Mouse (Mus musculus) urinary bladder, postnatal 4 days (tissue): Measurements from ENCODE around the gene Atad5.
"Not testable (repeated sequence)": the region's sequence is repeated elsewhere in the genome, so short reads cannot be mapped to it uniquely, and the experiment has no call there.

Source experiments
- DNase-seq, 2 experiments: peaks; one replicate each; pipeline ENCODE4 v3.0.0; 2021 to 2022; ENCODE audit warnings: low spot score in 2 of 2

Gene Atad5

DNA sequence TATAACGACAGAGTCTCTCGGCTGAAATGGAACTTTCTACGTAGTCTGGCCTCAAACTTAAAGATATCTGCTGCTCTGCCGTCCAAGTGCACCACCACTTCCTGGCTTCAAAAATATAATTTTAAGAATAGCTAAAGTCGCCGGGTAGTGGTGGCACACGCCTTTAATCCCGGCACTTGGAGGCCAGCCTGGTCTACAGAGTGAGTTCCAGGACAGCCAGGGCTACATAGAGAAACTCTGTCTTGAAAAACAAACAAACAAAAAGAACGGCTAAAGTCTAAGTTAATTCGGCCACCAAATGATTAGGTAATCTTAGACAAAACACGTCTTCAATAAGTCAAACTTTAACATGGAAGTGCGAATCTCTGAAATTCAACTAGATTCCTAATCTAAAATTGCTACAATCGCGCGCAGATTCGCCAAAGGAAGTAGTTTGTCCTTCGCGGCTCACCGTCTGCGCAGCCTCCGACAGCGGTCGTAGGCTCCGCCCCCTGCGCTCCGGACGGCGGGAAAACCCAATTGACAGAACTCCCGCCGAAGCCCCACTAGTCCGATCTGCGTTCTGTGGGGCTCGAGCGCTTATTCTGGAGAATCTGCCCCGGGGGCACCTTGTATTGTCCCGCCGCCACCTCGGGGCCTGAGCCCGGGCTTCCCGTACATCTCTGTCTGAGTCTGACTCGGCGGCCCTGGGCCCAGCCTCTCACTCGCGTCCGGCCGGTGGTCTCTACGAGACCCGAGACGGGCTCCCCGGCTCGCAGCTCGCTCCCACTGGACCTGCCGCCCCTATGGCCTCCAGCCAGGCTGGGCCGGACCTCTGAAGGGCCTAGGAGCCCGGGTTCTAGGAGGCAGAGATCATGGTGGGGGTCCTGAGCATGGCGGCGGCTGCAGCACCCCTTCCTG lies at the start of gene Atad5:
Gene Atad5 (plus strand): TSS at position 484 of the 900 bp plus-strand sequence.
- peak; percentile 82 to 92 for DNase-seq

DNA sequence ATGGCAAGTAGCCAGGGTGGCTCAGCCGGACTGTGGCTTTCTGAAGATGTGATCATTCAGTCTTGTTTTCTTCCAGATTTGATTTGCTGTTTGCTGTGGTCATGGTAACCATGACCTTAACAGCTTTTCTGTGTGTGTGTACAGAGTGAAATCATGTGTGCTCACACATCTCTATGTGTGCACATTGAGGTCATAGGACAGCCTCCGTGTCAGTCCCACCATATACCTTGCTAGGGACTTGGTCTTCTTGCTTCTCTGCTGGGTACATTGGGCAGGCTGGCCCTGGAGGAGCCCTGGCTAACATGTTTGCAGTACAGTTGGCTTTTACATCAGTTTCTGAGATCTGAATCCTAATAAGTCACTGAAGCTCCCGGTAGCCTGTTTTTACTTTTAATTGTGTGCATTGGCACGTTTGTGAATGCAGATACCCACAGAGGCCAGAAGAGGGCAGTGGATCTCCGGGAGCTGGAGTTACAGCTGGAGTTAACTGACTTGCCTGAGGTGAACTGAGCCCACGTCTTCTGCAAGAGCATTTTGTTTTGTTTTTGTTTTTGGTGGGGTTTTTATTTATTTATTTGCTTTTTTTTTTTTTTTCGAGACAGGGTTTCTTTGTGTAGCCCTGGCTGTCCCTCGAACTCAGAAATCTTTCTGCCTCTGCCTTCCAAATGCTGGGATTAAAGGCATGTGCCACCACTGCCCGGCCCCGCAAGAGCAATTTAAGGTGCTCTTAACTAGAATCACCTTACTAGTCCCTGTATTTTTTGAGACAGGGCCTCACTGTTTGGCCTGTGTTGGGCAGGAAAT lies 46.4 kb upstream of the Atad5 start:
- DNase-seq: no peak

DNA sequence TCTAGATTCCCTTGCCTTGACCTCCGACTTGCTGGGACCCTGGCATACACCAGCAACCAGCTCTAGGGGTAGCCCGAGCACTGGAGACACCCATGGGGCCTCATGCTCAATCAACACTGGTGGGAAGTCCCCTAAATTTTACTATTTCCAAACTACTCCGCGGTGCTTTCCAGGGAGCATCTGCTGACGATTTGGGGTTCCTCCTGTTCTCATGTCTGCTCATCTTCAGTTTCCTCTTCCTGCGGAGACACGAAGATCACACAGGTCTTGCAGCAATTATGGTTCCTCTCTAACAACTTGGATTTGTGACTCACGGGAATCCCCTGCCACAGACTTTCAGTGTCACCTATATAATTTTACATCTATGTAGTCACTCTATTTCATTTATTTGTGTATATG lies 45.8 kb upstream of the Atad5 start:
- no peak for DNase-seq

DNA sequence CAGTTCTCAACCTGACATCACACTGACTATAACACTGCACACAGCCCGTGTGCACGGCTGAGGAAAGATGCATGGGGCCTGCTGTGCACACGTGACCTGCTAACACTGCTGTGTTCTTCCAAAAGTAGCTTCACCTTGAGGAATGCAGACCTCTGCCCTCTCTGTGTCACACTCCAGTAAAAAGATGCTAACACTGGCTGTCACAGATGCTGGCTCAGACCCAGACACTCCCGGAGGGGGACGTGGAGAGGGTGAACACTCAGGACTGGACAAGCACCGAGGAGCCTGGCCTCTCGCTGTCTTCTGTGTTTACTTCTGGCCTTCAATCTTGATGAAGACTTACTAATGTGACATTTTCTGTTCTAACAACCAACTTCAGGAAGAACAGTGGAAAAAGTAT lies 42.3 kb upstream of the Atad5 start:
- no peak for DNase-seq

DNA sequence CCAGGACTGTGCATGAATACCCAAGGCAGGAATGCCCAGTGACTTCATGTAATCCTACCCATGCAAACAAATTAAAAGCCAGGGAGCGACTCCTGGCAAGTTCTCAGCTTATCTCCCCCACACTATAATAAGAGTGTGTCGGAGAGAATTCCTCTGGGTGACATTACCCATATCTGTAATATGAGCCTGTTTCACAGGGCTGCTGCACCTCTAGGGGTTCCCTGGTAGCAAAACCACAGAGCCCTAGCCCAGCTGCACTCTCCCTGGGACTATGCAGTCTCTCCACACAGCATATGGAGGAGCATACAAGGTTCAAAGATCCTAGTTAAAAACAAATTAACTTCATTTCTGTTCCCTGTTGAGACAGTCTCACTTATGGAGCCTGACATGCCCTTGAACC lies 39.1 kb upstream of the Atad5 start:
- no peak for DNase-seq

DNA sequence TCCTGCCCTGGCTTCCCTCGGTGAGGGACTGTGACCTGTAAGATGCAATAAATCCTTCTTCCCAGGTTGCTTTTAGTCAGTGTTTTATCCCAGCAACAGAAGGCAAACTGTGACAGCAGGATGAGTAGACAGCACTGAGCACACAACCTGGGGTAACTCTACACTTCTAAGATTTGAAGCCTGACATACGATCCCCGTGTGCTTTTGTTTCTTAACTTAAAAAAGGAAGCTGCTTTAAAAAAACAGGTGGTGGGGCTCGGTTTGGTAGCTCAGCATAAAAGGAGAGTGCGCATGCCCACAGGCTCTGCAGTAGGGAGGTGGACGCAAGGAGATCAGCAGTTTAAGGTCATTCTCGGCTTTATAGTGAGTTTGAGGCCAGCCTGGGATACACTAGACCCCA lies 36.7 kb upstream of the Atad5 start:
- DNase-seq: no peak

DNA sequence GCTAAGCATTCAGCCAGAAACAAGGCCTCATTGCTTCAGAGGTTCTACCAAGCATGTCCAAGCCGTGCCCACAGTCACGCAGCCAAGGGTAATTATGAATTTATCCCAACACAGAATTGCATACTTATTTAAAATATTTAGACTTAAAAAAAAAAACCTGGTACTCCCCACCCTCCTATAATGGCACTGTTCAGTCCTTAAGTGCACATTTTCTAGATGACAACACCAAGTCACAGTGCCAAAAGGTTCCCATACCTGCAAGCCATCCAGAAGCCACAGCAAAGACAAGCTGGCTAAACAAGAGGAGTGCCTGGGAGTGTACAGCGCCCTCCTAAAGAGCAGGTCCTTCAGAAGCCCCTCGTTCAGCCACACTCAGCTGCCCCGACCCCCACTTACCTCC lies 36.0 kb upstream of the Atad5 start:
- no peak for DNase-seq

DNA sequence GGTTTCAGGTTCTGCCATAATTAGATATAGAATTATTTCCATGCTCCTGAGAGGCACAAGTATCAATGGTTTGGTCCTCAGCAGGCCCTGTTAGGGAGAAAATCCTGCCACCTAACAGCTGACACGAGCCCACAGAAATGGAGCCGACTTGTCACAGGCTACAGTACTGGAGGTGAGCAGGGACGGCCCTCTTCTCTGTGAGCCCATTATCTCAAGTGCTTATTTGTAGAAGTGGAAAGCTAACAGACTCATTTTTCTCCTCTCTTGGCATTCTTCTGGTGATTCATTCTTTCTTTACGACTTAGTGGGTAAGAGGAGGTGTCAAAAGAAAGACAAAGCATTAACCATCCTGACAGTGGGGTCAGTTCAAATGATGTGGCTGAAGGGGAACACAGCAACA lies 34.5 kb upstream of the Atad5 start:
- DNase-seq: no peak

DNA sequence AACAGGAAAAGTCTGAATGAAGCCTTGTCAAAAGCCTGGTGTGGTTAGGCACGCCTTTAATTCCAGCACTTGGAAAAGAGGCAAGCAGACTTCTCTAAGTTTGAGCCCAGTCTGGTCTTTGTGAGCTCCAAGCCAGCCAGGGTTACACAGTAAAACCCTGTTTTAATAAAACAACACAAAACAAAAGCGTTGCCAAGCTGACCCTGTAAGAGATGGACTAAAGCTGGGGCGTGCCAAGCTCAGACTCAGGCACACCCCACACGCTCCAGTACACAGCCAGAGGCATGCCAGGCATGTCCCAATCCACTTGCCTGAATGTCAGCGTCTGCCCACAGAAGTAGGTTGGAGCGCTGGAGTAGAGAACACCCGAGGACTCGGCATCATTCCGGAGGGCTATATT lies 33.1 kb upstream of the Atad5 start:
- DNase-seq: no peak

DNA sequence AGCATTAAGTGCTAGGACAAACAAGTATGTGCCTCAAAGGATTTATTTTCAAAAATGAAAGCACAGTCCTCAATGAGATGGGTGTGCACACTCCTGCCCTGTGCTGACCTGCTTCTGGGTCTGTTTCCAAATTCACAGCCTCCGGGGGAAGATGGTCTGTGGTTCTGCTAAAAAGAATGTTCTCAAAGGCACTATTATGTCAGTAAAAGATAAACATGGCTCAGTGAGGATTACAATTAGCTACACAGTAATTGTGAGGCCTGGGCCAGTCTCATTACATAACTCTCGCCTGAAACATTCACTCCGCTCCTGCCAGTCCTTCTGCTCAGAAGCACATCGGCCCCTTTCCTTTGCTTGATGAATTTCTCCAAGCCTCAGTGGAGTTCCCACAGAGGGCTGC lies 27.0 kb upstream of the Atad5 start:
- peak in 1 of 2 experiments; percentile 24 for DNase-seq

DNA sequence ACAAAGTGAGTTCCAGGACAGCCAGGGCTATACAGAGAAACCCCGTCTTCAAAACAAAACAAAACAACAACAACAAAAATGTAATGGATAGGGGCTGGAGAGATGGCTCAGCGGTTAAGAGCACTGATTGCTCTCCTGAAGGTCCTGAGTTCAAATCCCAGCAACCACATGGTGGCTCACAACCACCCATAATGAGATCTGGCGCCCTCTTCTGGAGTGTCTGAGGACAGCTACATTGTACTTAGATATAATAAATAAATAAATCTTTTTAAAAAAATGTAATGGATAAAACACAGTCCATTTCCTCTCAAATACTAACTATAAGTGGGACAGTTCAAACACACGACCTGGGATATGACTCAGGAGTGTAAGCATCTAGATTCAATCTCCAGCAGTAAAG lies 22.8 kb upstream of the Atad5 start:
- DNase-seq: not testable (repeated sequence)

DNA sequence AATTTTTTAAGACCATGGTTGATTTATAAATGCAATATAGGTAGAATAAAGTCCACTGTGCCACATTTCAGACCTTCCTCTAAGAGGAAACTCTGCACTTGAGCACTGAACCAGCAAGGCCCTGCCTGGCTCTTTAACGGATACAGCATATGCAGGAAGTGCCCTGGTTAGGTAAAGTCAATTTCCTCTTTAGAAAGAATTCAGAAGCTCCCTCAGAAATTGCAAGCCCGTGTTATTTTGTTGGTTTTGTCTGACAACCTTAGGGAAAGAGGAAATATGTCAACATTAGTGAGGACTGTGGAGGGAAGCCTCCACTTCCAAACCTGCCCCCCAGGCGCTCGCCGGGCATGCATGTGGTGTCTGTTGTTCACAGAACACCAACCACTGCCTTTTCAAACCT lies 21.6 kb upstream of the Atad5 start:
- no peak for DNase-seq

DNA sequence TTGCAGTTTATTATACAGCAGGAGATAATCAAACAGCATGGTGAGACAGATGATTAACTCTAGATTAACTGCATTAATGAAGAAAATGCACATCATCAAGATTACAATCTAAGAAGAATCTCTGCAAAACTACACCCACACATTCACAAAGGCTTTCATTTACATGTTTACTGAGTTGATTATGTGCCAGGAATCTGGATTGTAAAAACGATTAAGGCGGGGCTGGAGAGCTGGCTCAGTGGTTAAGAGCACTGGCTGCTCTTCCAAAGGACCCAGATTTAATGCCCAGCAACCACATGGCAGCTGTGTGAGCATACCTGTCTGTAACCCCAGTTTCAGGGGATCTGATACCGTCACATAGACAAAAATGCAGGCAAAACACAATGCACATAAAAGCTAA lies 19.4 kb upstream of the Atad5 start:
- no peak for DNase-seq

DNA sequence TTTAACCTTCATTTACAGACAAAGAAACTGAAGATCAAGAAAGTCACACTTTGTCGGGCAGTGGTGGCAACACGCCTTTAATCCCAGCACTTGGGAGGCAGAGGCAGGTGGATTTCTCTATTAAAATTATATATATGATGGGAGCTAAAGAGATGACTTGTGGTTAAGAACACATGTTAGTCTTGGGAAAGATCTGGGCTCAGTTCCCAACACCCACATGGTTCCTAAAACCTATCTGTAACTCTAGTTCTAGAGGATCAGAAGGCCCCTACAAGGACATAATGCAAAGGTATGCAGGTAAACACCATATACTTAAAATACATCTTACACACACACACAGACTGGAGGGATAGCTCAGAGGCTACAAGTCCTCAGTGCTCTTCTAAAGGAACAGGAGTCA lies 18.2 kb upstream of the Atad5 start:
- no peak for DNase-seq

DNA sequence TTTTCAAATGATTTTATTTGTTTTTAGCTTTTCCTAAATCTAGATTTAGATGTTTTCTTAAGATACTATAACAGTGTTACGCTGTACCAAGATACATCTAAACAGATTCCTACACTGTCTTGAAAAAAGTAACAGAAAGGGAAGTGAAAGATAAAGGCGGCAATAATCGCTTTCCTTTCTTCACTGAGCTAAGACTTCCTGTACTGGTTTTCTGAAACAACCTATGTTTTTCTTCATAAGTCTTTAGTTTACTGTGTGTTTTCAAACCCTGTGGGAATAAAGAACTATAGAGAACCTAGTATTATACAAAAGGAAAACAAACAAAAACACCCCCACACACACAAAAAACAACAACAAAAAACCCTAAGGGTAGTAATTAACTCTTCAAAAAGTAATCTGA lies 16.8 kb upstream of the Atad5 start:
- no peak for DNase-seq

DNA sequence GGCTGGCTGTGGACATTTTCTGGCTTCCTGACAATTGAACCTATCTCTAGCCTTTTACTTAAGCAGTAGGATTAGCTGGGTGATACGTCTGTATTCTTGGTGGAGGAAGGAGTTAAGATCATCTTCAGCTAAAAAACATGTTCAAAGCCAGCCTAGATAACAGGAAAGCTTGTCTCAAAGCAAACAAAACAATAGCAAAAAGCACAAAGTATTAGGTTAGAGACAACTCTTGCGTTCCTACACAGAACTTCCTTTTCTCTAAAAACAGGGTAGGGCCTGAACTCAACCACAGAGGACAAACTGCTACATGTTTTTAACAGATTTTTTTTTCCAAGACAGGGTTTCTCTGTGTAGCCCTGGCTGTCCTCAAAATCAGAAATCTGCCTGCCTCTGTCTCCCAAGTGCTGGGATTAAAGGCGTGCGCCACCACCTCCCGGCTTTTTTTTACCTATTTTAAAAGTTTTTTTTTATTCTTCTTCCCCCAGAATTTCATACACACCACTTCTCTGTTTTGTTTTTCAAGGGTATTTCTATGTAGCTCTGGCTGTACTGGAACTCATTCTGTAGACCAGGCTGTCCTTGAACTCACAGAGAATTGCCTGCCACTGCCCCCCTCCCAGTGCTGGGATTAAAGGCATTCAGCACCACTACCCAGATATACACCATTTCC lies 13.5 kb upstream of the Atad5 start:
- no peak for DNase-seq

DNA sequence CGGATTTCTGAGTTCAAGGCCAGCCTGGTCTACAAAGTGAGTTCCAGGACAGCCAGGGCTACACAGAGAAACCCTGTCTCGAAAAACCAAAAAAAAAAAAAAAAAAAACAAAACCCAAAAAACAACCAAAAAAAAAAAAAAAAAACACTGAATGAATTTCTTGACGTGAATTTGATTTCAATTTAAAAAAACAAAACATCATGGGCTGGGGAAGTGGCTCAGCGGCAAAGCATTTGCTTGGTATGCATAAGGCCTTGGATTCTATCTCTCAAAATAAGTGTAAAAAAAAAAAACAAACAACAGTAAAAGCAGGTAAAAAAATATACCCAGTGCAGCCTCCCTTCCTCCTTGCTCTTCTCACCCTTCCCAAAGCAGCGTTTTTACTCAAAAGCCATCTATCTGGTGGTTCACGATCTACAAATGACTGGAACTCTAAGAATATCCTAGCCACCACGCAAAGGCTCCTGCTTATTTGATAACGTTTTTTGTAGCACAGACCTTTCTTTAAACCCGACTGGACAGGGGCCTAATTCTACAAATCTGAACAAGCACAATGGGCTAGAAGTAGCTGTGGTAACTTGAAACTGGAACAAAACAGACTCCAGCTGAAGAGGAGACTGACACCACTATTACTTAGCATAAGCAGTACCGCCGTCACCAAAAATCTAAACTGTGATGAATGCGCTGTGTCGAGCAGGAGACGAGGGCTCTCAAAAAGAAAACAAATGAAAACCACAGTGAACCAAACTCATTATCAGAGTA lies 11.2 kb upstream of the Atad5 start:
- no peak for DNase-seq

DNA sequence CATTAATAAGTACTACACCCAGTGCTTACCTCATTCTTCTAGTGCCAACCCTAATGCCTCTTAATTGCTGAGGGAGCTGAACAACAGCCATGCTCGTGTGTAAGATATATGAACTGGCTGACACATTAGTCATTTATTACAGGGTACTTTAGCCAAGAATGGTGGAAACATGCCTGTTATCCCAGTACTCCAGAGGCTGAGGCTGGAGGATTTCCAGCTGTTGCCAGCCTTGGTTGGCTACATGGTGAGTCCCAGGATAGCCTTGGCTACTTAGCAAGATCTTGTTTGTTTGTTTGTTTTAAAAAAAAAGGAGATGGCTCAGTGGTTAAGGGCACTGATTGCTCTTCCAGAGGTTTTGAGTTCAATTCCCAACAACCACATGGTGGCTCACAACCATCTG lies 10.4 kb upstream of the Atad5 start:
- DNase-seq: no peak

DNA sequence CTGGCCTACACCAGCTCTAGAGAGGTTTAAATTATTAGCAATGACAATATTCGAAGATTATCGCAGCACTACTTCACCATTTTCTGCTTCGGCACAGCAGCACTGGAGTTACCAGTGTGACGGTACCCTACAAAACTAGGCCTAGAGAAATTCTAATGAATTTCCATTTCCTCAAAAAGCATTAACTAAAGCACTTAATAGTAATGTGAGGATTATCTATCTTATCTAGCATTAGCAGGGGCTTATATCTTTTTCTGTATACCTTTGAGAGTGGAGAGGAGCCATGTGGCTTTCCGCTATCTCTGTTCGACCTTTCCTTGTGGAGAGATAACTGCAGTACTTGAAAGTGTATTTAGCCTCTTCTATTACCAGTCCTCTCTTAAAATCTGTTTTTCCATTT lies 9.4 kb upstream of the Atad5 start:
- DNase-seq: no peak

DNA sequence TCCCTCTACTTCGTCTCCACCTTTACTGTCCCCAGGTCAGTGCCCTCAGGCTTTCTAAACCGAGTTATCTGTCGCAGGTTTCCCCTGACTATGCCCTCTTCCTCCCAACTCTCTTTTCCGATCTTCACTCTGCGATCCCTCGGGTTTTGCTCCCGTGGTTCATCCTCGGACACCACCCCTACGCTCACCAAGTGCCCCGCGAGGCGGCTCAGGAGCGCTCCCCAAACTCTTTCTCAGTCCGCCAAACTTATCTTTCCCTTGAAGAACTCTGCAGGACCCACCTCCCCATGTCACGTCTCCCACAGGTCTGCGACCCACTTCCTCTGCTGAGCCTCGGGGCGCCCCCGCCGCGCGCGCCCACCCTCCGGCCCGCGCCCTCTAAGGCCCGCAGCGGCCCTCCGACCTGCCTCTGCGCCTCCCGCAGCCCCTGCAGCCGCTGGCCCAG lies 8.8 kb upstream of the Atad5 start:
- DNase-seq: no peak

DNA sequence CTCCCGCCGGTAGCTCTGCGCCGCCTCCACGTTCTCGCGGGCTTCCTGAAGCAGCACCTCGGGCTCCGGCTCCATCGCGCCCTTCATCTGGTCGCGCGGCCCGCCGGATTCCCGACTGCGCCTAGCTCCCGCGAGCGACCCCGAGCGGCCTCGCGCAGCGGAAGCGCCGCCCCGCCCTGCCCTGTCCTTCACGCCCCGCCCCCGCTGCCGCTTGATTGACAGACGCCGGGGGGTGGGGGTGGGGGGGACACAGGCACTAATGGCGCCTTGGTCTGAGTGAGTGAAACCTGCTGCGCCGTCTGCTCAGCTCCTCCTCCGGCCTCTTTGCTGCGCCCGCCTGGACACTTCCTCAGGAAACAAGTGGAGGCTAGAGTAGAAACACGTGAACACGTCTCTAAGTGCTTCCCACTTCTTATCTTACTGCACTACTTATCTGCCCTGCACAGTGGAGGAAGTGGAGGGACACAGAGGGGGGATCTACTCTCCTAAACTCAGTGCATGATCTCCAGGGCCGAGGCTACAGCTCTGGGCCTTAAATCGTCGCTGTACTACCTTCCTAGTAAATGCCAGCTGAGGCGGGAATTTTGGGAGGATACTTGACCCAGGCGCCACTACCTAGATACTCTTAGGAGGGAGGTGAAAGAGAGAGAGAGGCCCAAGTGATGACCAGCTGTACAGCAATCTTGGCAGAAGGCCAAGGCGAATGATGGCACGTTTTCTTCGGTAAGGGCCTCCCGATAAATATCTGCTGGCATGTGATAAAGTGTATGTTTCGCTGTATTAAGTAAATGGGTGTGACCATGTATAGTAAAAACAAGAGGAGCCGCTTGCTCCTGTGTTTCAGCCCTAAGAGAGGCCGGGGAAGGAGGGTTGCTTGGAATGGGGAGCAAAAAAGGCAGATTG lies 8.1 kb upstream of the Atad5 start, which contains the start of gene Crlf3:
Gene Crlf3 (minus strand): TSS at position 166 of the 903 bp plus-strand sequence.
- peak; percentile 92 to 94 for DNase-seq
